Comparison of ENCODE assay signal across 7 mouse cellular contexts in the genomic region with DNA sequence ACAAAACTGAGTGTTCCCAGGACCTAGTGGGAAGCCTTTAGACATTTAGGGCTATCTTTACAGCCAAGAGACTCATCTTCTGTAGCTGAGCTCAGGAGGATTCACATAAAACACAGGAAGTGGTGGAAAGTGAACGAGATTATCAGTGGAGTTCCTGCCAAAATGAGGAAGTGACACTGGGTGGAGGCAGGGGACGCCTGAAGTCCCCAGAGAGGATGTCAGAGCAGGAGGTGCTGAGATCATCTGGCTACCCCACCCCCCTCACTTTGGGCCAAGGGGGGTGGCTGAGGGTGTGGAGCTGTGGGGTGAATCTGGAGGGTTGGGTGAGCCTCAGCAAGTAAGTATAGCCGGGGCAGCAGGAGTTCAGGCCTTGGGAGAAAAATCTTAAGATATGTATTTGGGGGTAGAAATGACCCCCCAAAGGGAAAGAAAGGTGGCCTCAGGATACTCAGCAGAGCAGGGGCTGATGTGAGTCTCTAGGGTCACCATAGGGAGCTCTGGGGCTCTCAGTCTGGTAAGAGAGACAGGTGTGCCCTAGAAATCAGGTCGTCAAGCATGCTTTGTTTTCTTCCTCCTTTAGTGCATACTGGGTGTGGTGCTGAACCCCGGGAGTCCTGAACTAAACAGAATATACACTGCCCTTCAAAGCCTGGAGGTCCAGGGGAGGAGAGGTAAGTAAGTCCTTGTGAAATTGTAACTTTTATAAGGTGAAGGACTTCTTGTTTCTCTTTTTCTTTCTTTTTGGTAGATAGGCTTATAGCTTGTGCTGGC. TPM values are rescaled to one million over a fixed set of nuclear protein-coding genes. Genes with fewer than 3 reads are reported as not detected.
DNase-seq lines count a peak whose midpoint lies in the region; ATAC-seq and TF ChIP-seq lines count a peak whose summit lies in the region.

No protein-coding gene starts in this region.

- TF ChIP-seq POLR2A in liver, adult 2 months (IDR thresholded peaks at IDR 0.05; ENCODE audit: extremely low read depth, insufficient read depth, low read length) = no peak

- H3K79me2 ChIP-seq in liver, adult 2 months (ENCODE audit: control insufficient read depth, insufficient read depth, low read length) = no peaks in the 10 kb centered on the region

- H3K4me3 ChIP-seq in liver, adult 2 months (ENCODE audit: insufficient read depth, low read depth, low read length) = no peak overlapping the region
- H3K4me3 ChIP-seq in layer of hippocampus, adult 2 months = no peak overlapping the region

- ATAC-seq in frontal cortex, adult (ENCODE audit: low TSS enrichment) = no peak

- peak overlapping the region; percentile 74 for H3K27ac ChIP-seq in liver, adult 2 months (replicated peaks; ENCODE audit: insufficient read depth, low read depth, low read length)
- no peak overlapping the region for H3K27ac ChIP-seq in layer of hippocampus, adult 2 months

- intact Hi-C loops in gastrocnemius, postnatal 14 days (cut with DNase I; ENCODE audit: low total_unique reads) = no loop called here

- peak overlapping the region; percentile 48; the same call in 1 of the 2 replicates for H3K9ac ChIP-seq in liver, adult 2 months (ENCODE audit: low read depth, low read length)

- no peaks in the 10 kb centered on the region for H3K27me3 ChIP-seq in liver, adult 2 months (ENCODE audit: control insufficient read depth, insufficient read depth, low read length)

- H3K4me1 ChIP-seq in liver, adult 2 months (ENCODE audit: control insufficient read depth, insufficient read depth, low read length) = peaks cover 24% of the 10 kb centered on the region

- DNase-seq in MEL-GATA-1-ER (ENCODE audit: extremely low read depth, low read depth) = peak; percentile 99
- DNase-seq in gastrocnemius, postnatal 14 days = peak; percentile 62
- DNase-seq in liver, adult 2 months (ENCODE audit: extremely low read depth, low read depth, low spot score) = peak; percentile 62
- peak; percentile 69 for DNase-seq in spleen, adult 12 weeks (ENCODE audit: low spot score)
- no peak for DNase-seq in ovary, postnatal 10 days (ENCODE audit: low spot score)
- no peak for DNase-seq in layer of hippocampus, adult 2 months (ENCODE audit: low spot score in 2 of 2)

- 61% methylated on average over 5 of the region's 5 CpGs for WGBS in liver, adult 2 months

- no peaks in the 10 kb centered on the region for H3K36me3 ChIP-seq in liver, adult 2 months (ENCODE audit: control insufficient read depth, insufficient read depth, low read length)

- TF ChIP-seq CTCF in liver, adult 2 months (IDR thresholded peaks at IDR 0.05; ENCODE audit: low read depth, low read length) = no peak
- TF ChIP-seq CTCF in layer of hippocampus, adult 2 months (conservative IDR thresholded peaks at IDR 0.05) = no peak

RNA-seq across cellular contexts. Expression of a gene that starts 26.0 kb away (rescaled TPM):
- total RNA-seq in gastrocnemius, postnatal 14 days (2021) = 1 to 10 TPM; 1.1 to 1.5 TPM
- total RNA-seq in liver, adult 2 months (2014; rRNA removed) = 3.8 and 4.8 TPM in 2 replicates
- 6.4 and 8.0 TPM in 2 replicates for polyA plus RNA-seq in liver, adult 2 months (2012; rRNA removed)
- total RNA-seq in layer of hippocampus, adult 2 months (2021) = 1 to 10 TPM in 1 of 2 experiments, under 1 TPM in 1; 0.76 to 1.7 TPM

RNA-seq across cellular contexts. Expression of a gene that starts 43.5 kb away (rescaled TPM):
- total RNA-seq in gastrocnemius, postnatal 14 days (2021) = under 1 TPM; 0.39 to 0.42 TPM
- total RNA-seq in liver, adult 2 months (2014; rRNA removed) = 0.18 and 0.81 TPM in 2 replicates
- 1.2 and 1.4 TPM in 2 replicates for polyA plus RNA-seq in liver, adult 2 months (2012; rRNA removed)
- total RNA-seq in layer of hippocampus, adult 2 months (2021) = 1 to 10 TPM; 4.0 to 4.3 TPM

RNA-seq across cellular contexts. Expression of a gene that starts 49.2 kb away (rescaled TPM):
- 10 to 100 TPM; 19.4 to 22.9 TPM for total RNA-seq in gastrocnemius, postnatal 14 days (2021)
- 1.6 and 1.9 TPM in 2 replicates for total RNA-seq in liver, adult 2 months (2014; rRNA removed)
- polyA plus RNA-seq in liver, adult 2 months (2012; rRNA removed) = 2.2 and 2.5 TPM in 2 replicates
- 100 to 1,000 TPM; 242 to 256 TPM for total RNA-seq in layer of hippocampus, adult 2 months (2021)

Comparison
In these comparisons a context has a peak if more than half of its experiments do, and no peak if none do; other contexts are left out.
1. DNase-seq: peak in MEL-GATA-1-ER (single experiment), gastrocnemius, postnatal 14 days (single experiment), liver, adult 2 months (single experiment) and spleen, adult 12 weeks (single experiment); none in ovary, postnatal 10 days (single experiment) and layer of hippocampus, adult 2 months (0 of 2).
2. RNA of a gene that starts 49.2 kb away (total RNA-seq): 242 to 256 TPM in layer of hippocampus, adult 2 months; 19.4 to 22.9 TPM in gastrocnemius, postnatal 14 days and 1.6 to 1.9 TPM in liver, adult 2 months; every median in the first group is over 10 times any median in the second.